Mouse (Mus musculus) embryonic fibroblast, embryonic 13.5 days (primary cell): ENCODE data around the gene Pom121. TPM values are rescaled to one million over a fixed set of nuclear protein-coding genes. Genes with fewer than 3 reads are reported as not detected.

Source experiments
- H3K27ac ChIP-seq: 2 replicates; pipeline ENCODE4 v1.5.1; 2012; ENCODE audit warnings: low read length, control low read depth, inconsistent platforms; ENCODE audit not compliant: insufficient read depth
- H3K4me1 ChIP-seq: 2 replicates; pipeline ENCODE4 v1.6.1; 2011; ENCODE audit warnings: low read length; ENCODE audit not compliant: control insufficient read depth, insufficient read depth
- H3K4me3 ChIP-seq: 2 replicates; pipeline ENCODE4 v1.5.1; 2011; ENCODE audit warnings: mild to moderate bottlenecking, control low read depth, low read length; ENCODE audit not compliant: insufficient read depth
- CTCF ChIP-seq: IDR thresholded peaks from 2 replicates; pipeline ENCODE4 v1.5.1; 2011; ENCODE audit warnings: mild to moderate bottlenecking, control low read depth, low read length, moderate library complexity, borderline replicate concordance; ENCODE audit not compliant: insufficient read depth
- POLR2A ChIP-seq: IDR thresholded peaks from 2 replicates; pipeline ENCODE4 v1.6.1; 2011; ENCODE audit warnings: low read depth, mild to moderate bottlenecking, control low read depth, low read length, moderate library complexity
- polyA plus RNA-seq: library from polyadenylated mRNA; stranded (reverse); fragments of >200 nt; gene quantifications from 2 replicates; pipeline ENCODE4 v1.2.4, GENCODE M21; 2011; ENCODE audit warnings: low read depth; ENCODE audit not compliant: missing spikeins, insufficient read length

Gene Pom121
- polyA plus RNA-seq, 1 experiment: 24.4 TPM

DNA sequence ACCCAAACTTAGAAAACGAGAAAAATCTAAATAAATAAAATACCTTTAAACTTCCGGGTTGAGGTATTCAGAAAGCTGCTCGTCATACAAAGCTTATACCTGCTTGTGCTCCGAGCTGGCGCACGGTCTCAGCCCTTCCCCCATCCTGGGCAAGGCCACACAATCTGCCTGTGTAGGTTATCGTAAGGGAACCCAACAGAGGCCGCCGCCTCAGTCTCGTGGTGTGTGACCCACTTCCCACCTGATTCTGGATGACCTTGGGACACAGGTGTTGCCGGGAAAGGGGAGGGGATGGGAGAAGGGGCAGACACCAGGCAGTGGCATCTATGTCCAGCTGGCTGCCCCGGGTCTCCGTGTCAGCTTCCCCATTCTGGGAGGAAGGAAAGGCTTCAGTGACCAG is 42.7 kb downstream of the Pom121 start:
- no peaks in the 10 kb centered on the region for H3K4me1 ChIP-seq
- TF ChIP-seq POLR2A (no peak), CTCF (no peak)
- H3K4me3 ChIP-seq: no peak overlapping the region
- H3K27ac ChIP-seq: no peak overlapping the region

GRCm38 (mm10) chr5:135349862-135350261 is 44.5 kb downstream of the Pom121 start, which contains the start of gene Fkbp6:
TSS of gene Fkbp6 (minus strand) at chr5:135350044.
- TF ChIP-seq CTCF (no peak), POLR2A (no peak)
- Histone ChIP-seq H3K4me3 (no peak within 1 kb of the TSS), H3K27ac (no peak within 1 kb of the TSS), H3K4me1 (no peaks in the 10 kb centered on the region)

GRCm38 (mm10) chr5:135347511-135348011 is 46.8 kb downstream of the Pom121 start:
- Histone ChIP-seq H3K27ac (no peak overlapping the region), H3K4me3 (no peak overlapping the region), H3K4me1 (no peaks in the 10 kb centered on the region)
- TF ChIP-seq POLR2A (no peak), CTCF (no peak)

GRCm38 (mm10) chr5:135346430-135346829 is 47.9 kb downstream of the Pom121 start:
- Histone ChIP-seq H3K4me1 (no peaks in the 10 kb centered on the region), H3K4me3 (no peak overlapping the region), H3K27ac (no peak overlapping the region)
- TF ChIP-seq CTCF (no peak), POLR2A (no peak)

- TF ChIP-seq POLR2A (no peak), CTCF (no peak)
- H3K27ac ChIP-seq: no peak overlapping the region
- H3K4me1 ChIP-seq: no peaks in the 10 kb centered on the region
- no peak overlapping the region for H3K4me3 ChIP-seq
These were observed 48.4 kb downstream of the Pom121 start for GRCm38 (mm10) chr5:135345989-135346388.

- Histone ChIP-seq H3K27ac (no peak overlapping the region), H3K4me1 (no peaks in the 10 kb centered on the region), H3K4me3 (no peak overlapping the region)
- TF ChIP-seq POLR2A (no peak), CTCF (no peak)
These were observed 56.8 kb downstream of the Pom121 start for GRCm38 (mm10) chr5:135337575-135337974.

DNA sequence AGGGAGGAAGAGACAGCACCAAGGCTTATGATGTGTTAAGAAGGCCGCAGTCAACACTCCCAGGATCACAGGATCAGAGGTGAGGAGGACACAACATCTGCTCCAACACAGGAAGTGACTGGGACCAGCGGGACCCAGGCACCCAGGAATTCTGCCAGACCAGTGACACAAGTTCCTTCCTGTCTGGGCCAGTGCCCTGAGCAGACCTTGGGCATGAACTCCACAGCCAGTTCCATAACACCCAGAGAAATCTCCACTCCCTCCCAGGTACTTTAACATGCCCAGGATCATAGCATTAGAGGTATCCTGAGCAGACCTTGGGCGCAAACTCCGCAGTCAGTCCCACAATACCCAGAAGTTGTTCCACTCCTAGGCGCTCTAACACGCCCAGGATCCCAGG is 63.2 kb downstream of the Pom121 start:
- Histone ChIP-seq H3K27ac (no peak overlapping the region), H3K4me3 (no peak overlapping the region), H3K4me1 (no peaks in the 10 kb centered on the region)
- TF ChIP-seq CTCF (no peak), POLR2A (no peak)

GRCm38 (mm10) chr5:135330201-135330600 is 64.1 kb downstream of the Pom121 start:
- Histone ChIP-seq H3K4me3 (no peak overlapping the region), H3K27ac (no peak overlapping the region), H3K4me1 (no peaks in the 10 kb centered on the region)
- TF ChIP-seq CTCF: no peak
- no peak for TF ChIP-seq POLR2A

DNA sequence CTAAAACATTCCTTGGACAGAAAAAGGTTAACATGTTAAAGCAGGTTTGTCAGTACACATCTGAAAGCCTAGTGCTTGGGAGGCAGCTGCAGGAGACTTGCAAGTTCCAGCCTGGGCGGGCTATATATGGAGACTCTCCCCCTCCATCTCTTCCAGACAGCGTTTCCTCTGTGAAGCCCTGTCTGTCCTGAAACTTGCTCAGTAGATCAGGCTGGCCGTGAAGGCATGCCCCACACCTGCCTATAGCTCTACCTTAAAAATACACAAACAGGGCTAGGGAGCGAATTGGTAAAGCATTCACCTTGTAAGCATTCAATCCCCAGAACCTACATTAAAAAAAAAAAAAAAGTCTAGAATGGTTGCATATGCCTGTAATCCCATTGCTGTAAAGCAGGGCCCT is 64.9 kb downstream of the Pom121 start:
- H3K4me3 ChIP-seq: no peak overlapping the region
- H3K27ac ChIP-seq: no peak overlapping the region
- TF ChIP-seq POLR2A (no peak), CTCF (no peak)
- H3K4me1 ChIP-seq: no peaks in the 10 kb centered on the region

Other genes with a start within 250 kb of the Pom121 start
- 17.4 and 24.9 TPM in 2 replicates for gene Tbl2, start 244.9 kb downstream of the Pom121 start, polyA plus RNA-seq
- 31.0 and 41.7 TPM in 2 replicates for gene Bcl7b, start 226.3 kb downstream of the Pom121 start, polyA plus RNA-seq
- 73.5 and 84.1 TPM in 2 replicates for gene Baz1b, start 207.3 kb downstream of the Pom121 start, polyA plus RNA-seq
- gene Fzd9, start 143.3 kb downstream of the Pom121 start, polyA plus RNA-seq: not detected in 2 replicates
- not detected in 2 replicates for gene Fkbp6, start 44.5 kb downstream of the Pom121 start, polyA plus RNA-seq
- gene Trim50, start 41.3 kb downstream of the Pom121 start, polyA plus RNA-seq: not detected in 2 replicates
- gene Nsun5, start 24.6 kb downstream of the Pom121 start, polyA plus RNA-seq: 9.6 and 14.0 TPM in 2 replicates
- gene Hip1, start 150.6 kb upstream of the Pom121 start, polyA plus RNA-seq: 40.1 and 44.2 TPM in 2 replicates
- not detected in 2 replicates for gene Ccl26, start 169.0 kb upstream of the Pom121 start, polyA plus RNA-seq
- not detected in 2 replicates for gene Ccl24, start 178.5 kb upstream of the Pom121 start, polyA plus RNA-seq
- gene Rhbdd2, start 238.1 kb upstream of the Pom121 start, polyA plus RNA-seq: 18.8 and 23.3 TPM in 2 replicates